Mouse (Mus musculus) Patski (cell line): ENCODE measurements around the gene Dok4. TPM values are rescaled to one million over a fixed set of nuclear protein-coding genes. Genes with fewer than 3 reads are reported as not detected.

Experiments
- ATAC-seq: fragments of 100-300 bp; one replicate; pipeline ENCODE4 v1.8.0; 2021
- CTCF ChIA-PET: fragments of 350-600 bp; sonication (Branson Sonifier 250); formaldehyde crosslinking; loops from one replicate; lab custom pipeline; 2022; ENCODE audit warnings: inconsistent platforms; lab: Charles Lee
- POLR2A ChIA-PET: fragments of 350-600 bp; sonication (Branson Sonifier 250); formaldehyde crosslinking; loops from one replicate; lab custom pipeline; 2022; ENCODE audit warnings: antibody characterized with exemption, inconsistent platforms; lab: Charles Lee
- DNase-seq: peaks from one replicate; pipeline ENCODE4 v3.0.0-alpha.2; 2011; ENCODE audit warnings: low read depth, low spot score
- H3K27me3 ChIP-seq: fragments of 371-371 bp; one replicate; pipeline ENCODE4 v1.5.1; 2021
- CTCF ChIP-seq: fragments of 100-300 bp; IDR thresholded peaks from one replicate; pipeline ENCODE4 v1.5.1; 2021
- in situ Hi-C: fragments of 300-500 bp; cut with MboI; formaldehyde crosslinking; loops from 3 replicates; pipeline ENCODE4 v1.11.1; 2018; ENCODE audit warnings: low pct_unique_long_range_greater_than_20kb, mixed read lengths
- polyA plus RNA-seq: library from polyadenylated mRNA; unstranded; gene quantifications from one replicate; pipeline ENCODE4 v1.2.3, GENCODE M21; 2021

Dok4 gene
- 46.4 TPM for polyA plus RNA-seq

- CTCF ChIA-PET = interaction anchor here (1.0 to 5.6 kb wide), 5 partner anchors 12 to 35 kb away, joined by 3 to 41 read pairs (median 11); no protein-coding TSS in a partner anchor
- in situ Hi-C loops = no loop called here
- ATAC-seq (peak; percentile 44), DNase-seq (peak; percentile 73)
- POLR2A ChIA-PET = interaction anchor here (0.5 to 3.0 kb wide), 5 partner anchors 10 to 32 kb away, joined by 3 to 22 read pairs (median 5); no protein-coding TSS in a partner anchor
- no peak for TF ChIP-seq CTCF
- no peaks in the 10 kb centered on the region for H3K27me3 ChIP-seq
Measured at GRCm38 (mm10) chr8:94876197-94876730, at the start of gene Dok4. Gene Dok4 (minus strand): TSS chr8:94876330.

GRCm38 (mm10) chr8:94923405-94923804 is 47.3 kb upstream of the Dok4 start, which contains the start of gene Adgrg5:
Gene Adgrg5 (plus strand): TSS chr8:94923694.
- POLR2A ChIA-PET = interaction anchor here (0.6 kb wide), 1 partner anchor 25 kb away, joined by 3 read pairs; no protein-coding TSS in a partner anchor
- in situ Hi-C loops = no loop called here
- ATAC-seq = no peak
- no peak for DNase-seq
- no peaks in the 10 kb centered on the region for H3K27me3 ChIP-seq
- TF ChIP-seq CTCF = no peak
- CTCF ChIA-PET = interaction anchor here (1.1 kb wide), 1 partner anchor 15 kb away, joined by 3 read pairs; no protein-coding TSS in a partner anchor

- DNase-seq (no peak), ATAC-seq (no peak)
Measured at GRCm38 (mm10) chr8:94922602-94923001, 46.5 kb upstream of the Dok4 start.

GRCm38 (mm10) chr8:94922176-94922575 is 46.0 kb upstream of the Dok4 start:
- CTCF ChIA-PET = interaction anchor here (0.8 kb wide), 1 partner anchor 28 kb away, joined by 3 read pairs; no protein-coding TSS in a partner anchor
- in situ Hi-C loops = no loop called here
- no peak for TF ChIP-seq CTCF
- POLR2A ChIA-PET = no interaction called here
- ATAC-seq (no peak), DNase-seq (no peak)
- H3K27me3 ChIP-seq = no peaks in the 10 kb centered on the region

More at GRCm38 (mm10) chr8:94922602-94923001, 46.5 kb upstream of the Dok4 start:
- in situ Hi-C loops = no loop called here
- ChIA-PET POLR2A (interaction anchor here (0.6 kb wide), 1 partner anchor 152 kb away, joined by 3 read pairs; no protein-coding TSS in a partner anchor), CTCF (interaction anchor here (0.8 to 1.1 kb wide), 2 partner anchors 14 to 28 kb away, joined by 3 read pairs; no protein-coding TSS in a partner anchor)
- H3K27me3 ChIP-seq = no peaks in the 10 kb centered on the region
- no peak for TF ChIP-seq CTCF

GRCm38 (mm10) chr8:94919256-94919655 is 43.1 kb upstream of the Dok4 start:
- ATAC-seq (no peak), DNase-seq (no peak)
- TF ChIP-seq CTCF = no peak
- H3K27me3 ChIP-seq = no peaks in the 10 kb centered on the region
- ChIA-PET POLR2A (no interaction called here), CTCF (no interaction called here)
- in situ Hi-C loops = no loop called here

- ChIA-PET CTCF (interaction anchor here (1.5 kb wide), 2 partner anchors 37 to 43 kb away, joined by 6 read pairs; no protein-coding TSS in a partner anchor), POLR2A (interaction anchor here (0.9 to 1.2 kb wide), 2 partner anchors 14 to 65 kb away, joined by 3 read pairs; no protein-coding TSS in a partner anchor)
- in situ Hi-C loops = no loop called here
- no peaks in the 10 kb centered on the region for H3K27me3 ChIP-seq
- DNase-seq (no peak), ATAC-seq (peak; percentile 52)
- no peak for TF ChIP-seq CTCF
Measured at GRCm38 (mm10) chr8:94917851-94918495, 41.8 kb upstream of the Dok4 start, which contains the start of gene Ccdc102a. Gene Ccdc102a (minus strand): TSS chr8:94918098.

GRCm38 (mm10) chr8:94917352-94917751 is 41.2 kb upstream of the Dok4 start:
- POLR2A ChIA-PET = interaction anchor here (1.2 kb wide), 1 partner anchor 65 kb away, joined by 3 read pairs; no protein-coding TSS in a partner anchor
- in situ Hi-C loops = no loop called here

GRCm38 (mm10) chr8:94916960-94917324 is 40.8 kb upstream of the Dok4 start:
- H3K27me3 ChIP-seq = no peaks in the 10 kb centered on the region
- ATAC-seq = no peak
- TF ChIP-seq CTCF = no peak
- POLR2A ChIA-PET = interaction anchor here (1.0 to 1.2 kb wide), 2 partner anchors 66 to 220 kb away, joined by 3 read pairs; no protein-coding TSS in a partner anchor
- in situ Hi-C loops = no loop called here
- no peak for DNase-seq
- CTCF ChIA-PET = interaction anchor here (0.8 to 1.5 kb wide), 5 partner anchors 9 to 78 kb away, joined by 3 to 6 read pairs (median 3); no protein-coding TSS in a partner anchor

More at GRCm38 (mm10) chr8:94917352-94917751, 41.2 kb upstream of the Dok4 start:
- ATAC-seq = peak; percentile 95
- peak; percentile 71 for DNase-seq
- CTCF ChIA-PET = interaction anchor here (0.8 to 1.5 kb wide), 5 partner anchors 10 to 79 kb away, joined by 3 to 6 read pairs (median 3); no protein-coding TSS in a partner anchor
- no peaks in the 10 kb centered on the region for H3K27me3 ChIP-seq
- no peak for TF ChIP-seq CTCF

GRCm38 (mm10) chr8:94916311-94916959 is 40.3 kb upstream of the Dok4 start:
- DNase-seq = no peak
- TF ChIP-seq CTCF = no peak
- no peaks in the 10 kb centered on the region for H3K27me3 ChIP-seq
- ChIA-PET CTCF (interaction anchor here (0.8 to 1.5 kb wide), 6 partner anchors 9 to 78 kb away, joined by 3 to 6 read pairs (median 3); no protein-coding TSS in a partner anchor), POLR2A (interaction anchor here (0.6 to 1.3 kb wide), 5 partner anchors 31 to 219 kb away, joined by 3 to 7 read pairs (median 3); no protein-coding TSS in a partner anchor)
- ATAC-seq = no peak
- in situ Hi-C loops = no loop called here

GRCm38 (mm10) chr8:94914701-94915101 is 38.6 kb upstream of the Dok4 start:
- in situ Hi-C loops = no loop called here
- DNase-seq = no peak
- no peak for ATAC-seq

More at GRCm38 (mm10) chr8:94914701-94915101, 38.6 kb upstream of the Dok4 start:
- CTCF ChIA-PET = no interaction called here
- POLR2A ChIA-PET = no interaction called here
- TF ChIP-seq CTCF = no peak
- no peaks in the 10 kb centered on the region for H3K27me3 ChIP-seq
